Mouse (Mus musculus) erythroblast, adult 5-6 weeks (primary cell): Measurements from ENCODE around the gene Trim15. TPM values are rescaled to one million over a fixed set of nuclear protein-coding genes. Genes with fewer than 3 reads are reported as not detected.

Experiments
- ATAC-seq: replicated peaks from 2 replicates; pipeline ENCODE4 v1.8.0; 2016; ENCODE audit warnings: moderate number of reproducible peaks, mild to moderate bottlenecking, moderate TSS enrichment, inconsistent platforms; ENCODE audit not compliant: poor library complexity, low FRiP score, severe bottlenecking
- total RNA-seq, 2 experiments: library from RNA; stranded (forward) in 1 of 2; stranded (reverse) in 1 of 2; fragments of 150-400 nt in 1 of 2; fragments of 200-764, 138-1000 nt in 1 of 2; gene quantifications; 2 replicates each; pipeline versions ENCODE4 v1.2.3 to v1.2.4; 2015 to 2017; ENCODE audit warnings: low replicate concordance in 2 of 2

Gene Trim15
- total RNA-seq, 2 experiments from 2014 or later: 2.5 TPM; not detected in 1

DNA sequence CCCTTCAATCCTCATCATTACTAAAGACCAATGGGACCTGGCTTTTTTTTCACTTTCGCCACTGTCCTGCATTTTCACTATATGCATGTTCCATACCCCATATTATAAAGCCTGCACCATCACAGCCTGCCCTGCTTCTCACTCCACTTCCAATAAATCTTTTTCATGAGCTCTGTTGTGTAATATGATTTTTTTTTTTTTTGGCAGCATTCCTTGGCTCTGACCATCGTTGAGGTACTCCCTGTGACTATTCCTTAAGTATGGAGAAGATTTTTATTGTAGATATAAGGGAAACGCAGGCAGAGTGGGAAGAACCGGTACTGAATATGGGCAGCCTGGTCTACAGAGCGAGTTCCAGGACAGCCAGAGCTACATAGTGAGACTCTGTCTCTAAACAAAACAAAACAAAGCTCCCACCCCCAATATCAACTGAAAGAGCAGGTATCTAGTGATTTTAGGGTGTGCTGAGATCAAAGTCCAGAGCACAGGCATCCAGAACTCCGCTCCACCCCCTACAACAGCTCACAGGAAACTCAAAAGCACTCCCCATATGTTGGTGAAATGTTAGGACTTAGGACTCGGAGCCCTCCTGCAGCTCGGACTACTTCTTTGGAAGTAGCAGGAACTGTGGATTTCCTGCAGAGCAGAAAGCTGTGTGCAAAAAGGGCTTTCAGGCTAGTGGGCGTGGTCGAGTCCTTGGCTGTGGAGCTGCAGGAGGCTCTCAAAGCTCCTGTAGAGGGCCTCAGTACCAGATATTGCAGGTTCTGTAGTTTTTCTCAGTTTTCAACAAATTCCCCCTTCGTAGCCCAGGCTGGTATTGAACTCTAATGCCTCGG, 31.2 kb downstream of the Trim15 start:
- peak; percentile 69 for ATAC-seq

DNA sequence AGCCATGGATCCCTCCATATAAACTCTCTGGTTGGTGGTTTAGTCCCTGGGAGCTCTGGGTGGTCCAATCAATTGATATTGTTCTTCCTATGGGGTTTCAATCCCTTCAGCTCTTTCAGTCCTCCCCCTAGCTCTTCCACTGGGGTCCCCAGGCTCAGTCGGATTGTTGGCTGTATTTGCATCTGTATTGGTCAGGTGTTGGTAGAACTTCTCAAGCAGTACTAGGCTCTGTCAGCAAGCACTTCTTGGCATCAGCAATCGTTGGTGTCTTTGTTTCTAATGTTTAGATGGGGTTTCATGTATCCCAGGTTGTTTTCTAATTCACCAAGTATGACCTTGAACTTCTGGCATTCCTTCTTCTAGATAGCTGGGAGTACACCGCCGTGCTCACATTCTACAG, 34.3 kb downstream of the Trim15 start:
- ATAC-seq: no peak

DNA sequence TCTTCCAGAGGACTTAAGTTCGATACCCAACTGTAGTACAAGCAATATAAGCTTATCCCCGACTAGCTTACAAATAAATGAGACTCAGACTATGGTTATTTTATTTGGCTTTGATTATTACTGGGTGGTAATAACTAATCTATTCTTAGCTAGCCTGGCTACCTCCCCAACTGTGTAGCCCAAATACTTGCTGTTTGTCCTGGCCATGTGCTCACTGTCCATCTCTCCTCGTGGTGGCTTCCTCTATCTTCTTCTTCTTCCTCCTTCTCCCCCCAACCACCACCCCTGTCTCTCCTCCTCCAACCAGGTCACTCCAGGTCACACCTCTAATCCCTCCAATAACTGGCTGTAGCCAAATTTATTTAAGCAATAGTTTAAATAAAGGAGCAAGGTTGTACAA, 36.5 kb downstream of the Trim15 start:
- ATAC-seq: no peak

DNA sequence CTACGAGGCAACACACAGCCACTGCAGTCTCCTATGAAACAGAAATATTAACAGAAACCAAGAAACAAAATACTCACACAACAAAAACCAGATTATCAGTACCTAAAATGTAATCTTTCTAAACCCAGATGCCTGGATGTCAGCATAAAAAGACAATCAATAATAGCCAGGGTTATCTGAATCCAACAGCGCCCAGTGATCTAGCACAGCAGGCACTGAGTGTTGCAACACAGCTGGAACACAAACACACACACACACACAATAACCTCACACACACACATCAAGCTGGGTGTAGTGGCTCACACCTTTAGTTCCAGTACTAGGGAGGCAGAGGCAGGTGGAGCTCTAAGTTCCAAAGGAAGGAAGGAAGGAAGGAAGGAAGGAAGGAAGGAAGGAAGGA, 38.5 kb downstream of the Trim15 start:
- ATAC-seq: no peak

DNA sequence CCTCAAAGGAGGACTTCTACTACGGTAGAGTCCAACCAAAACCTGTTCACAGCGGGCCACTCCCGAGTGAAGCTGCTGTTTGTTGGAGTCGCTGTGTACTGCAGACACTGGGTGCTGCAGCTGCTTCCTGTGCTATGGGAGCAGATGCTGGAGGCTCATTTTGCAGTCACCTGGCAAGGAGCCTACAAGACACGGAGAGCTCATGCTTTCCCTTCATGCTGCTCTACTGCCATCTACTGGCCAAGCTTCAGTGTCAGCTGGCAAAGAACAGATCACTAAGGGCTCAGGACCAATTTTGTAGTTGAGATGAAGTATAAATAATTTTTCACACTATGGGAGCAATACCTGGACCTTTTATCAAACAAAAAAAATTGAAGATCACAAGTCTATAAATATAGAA, 41.0 kb downstream of the Trim15 start:
- peak; percentile 82 for ATAC-seq

DNA sequence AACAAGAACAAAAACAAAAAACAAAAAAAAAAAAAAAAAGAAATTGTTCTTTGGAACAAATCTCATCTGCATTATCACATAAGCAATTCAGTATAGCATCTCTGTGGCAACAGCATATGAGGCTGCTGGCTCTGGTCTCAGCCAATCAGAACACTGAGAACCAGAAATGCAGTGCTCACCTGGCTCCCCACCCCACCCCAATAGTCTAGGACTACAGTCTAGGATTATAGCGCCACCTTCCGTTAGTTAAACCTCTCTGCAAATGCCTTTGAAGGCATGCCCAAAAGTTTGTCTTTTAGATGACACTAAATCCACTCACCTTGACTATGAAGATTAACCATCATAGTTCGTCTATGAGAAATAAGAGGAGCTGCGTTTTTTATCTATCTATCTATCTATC, 41.5 kb downstream of the Trim15 start:
- ATAC-seq: peak; percentile 62

DNA sequence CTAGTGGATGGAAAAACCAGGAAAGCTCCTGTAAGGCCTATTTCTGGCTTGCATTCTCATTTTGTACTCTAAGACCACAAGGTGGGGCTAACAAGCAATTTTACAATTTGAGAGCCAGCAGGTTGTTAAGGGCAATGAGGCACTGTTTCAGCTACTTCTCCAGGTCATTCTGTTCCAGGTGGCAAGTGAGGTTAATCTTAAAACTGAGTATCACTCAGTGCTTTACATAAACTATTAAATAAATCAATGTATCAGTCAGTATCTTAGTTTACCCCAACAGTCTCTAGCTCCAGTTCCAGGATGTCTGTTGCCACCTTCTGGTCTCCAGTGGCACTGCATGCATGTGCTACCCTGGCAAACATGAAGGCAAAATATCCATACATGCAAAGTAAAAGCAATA, 43.0 kb downstream of the Trim15 start:
- ATAC-seq: peak; percentile 91

DNA sequence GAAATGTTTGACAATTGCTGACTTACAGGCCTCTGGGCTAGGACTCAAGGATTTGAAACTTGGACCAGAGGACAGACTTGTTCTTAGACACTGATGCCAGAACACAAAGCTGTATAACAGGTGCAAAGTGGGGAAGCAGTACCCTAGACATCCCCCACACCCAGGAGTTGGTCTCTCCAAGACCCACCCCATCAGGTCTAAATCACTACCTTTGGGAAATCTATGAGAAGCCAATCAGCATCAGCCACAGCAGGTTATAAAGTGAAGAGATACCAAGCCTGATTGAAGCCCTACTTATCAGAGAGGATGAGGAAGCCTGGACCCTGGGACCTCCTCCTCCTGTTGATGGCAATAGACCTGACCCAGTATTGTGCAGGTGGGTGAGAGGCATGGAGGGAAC, 55.1 kb downstream of the Trim15 start, which contains the start of gene H2-M10.6:
TSS of gene H2-M10.6 (plus strand) at position 301 of the 400 bp plus-strand sequence.
- ATAC-seq: no peak

Other genes with a start within 250 kb of the Trim15 start
- gene H2-M9, start 224.5 kb downstream of the Trim15 start, total RNA-seq (2015; ENCODE audit: low replicate concordance): not detected in 2 replicates
- gene H2-M9, start 224.5 kb downstream of the Trim15 start, total RNA-seq (2017; ENCODE audit: low replicate concordance): 0.42 TPM in 1 of 2 replicates, not detected in the other
- gene H2-M1, start 195.0 kb downstream of the Trim15 start, total RNA-seq (2015; ENCODE audit: low replicate concordance): not detected in 2 replicates
- not detected in 2 replicates for gene H2-M1, start 195.0 kb downstream of the Trim15 start, total RNA-seq (2017; ENCODE audit: low replicate concordance)
- not detected in 2 replicates for gene H2-M10.5, start 94.3 kb downstream of the Trim15 start, total RNA-seq (2015; ENCODE audit: low replicate concordance)
- gene H2-M10.5, start 94.3 kb downstream of the Trim15 start, total RNA-seq (2017; ENCODE audit: low replicate concordance): not detected in 2 replicates
- gene H2-M10.6, start 55.0 kb downstream of the Trim15 start, total RNA-seq (2015; ENCODE audit: low replicate concordance): not detected in 2 replicates
- gene H2-M10.6, start 55.0 kb downstream of the Trim15 start, total RNA-seq (2017; ENCODE audit: low replicate concordance): not detected in 2 replicates
- 88.8 and 93.2 TPM in 2 replicates for gene Trim26, start 30.1 kb downstream of the Trim15 start, total RNA-seq (2015; ENCODE audit: low replicate concordance)
- 63.6 and 65.4 TPM in 2 replicates for gene Trim26, start 30.1 kb downstream of the Trim15 start, total RNA-seq (2017; ENCODE audit: low replicate concordance)
- gene Trim10, start 2.4 kb upstream of the Trim15 start, total RNA-seq (2015; ENCODE audit: low replicate concordance): 592 TPM in 2 replicates
- 1,227 and 1,601 TPM in 2 replicates for gene Trim10, start 2.4 kb upstream of the Trim15 start, total RNA-seq (2017; ENCODE audit: low replicate concordance)
- not detected in 2 replicates for gene Trim40, start 22.9 kb upstream of the Trim15 start, total RNA-seq (2015; ENCODE audit: low replicate concordance)
- gene Trim40, start 22.9 kb upstream of the Trim15 start, total RNA-seq (2017; ENCODE audit: low replicate concordance): not detected in 2 replicates
- not detected in 2 replicates for gene Trim31, start 30.9 kb upstream of the Trim15 start, total RNA-seq (2015; ENCODE audit: low replicate concordance)
- gene Trim31, start 30.9 kb upstream of the Trim15 start, total RNA-seq (2017; ENCODE audit: low replicate concordance): not detected in 2 replicates
- not detected in 2 replicates for gene Rnf39, start 75.7 kb upstream of the Trim15 start, total RNA-seq (2015; ENCODE audit: low replicate concordance)
- not detected in 2 replicates for gene Rnf39, start 75.7 kb upstream of the Trim15 start, total RNA-seq (2017; ENCODE audit: low replicate concordance)
- 21.9 and 35.5 TPM in 2 replicates for gene Ppp1r11, start 84.5 kb upstream of the Trim15 start, total RNA-seq (2015; ENCODE audit: low replicate concordance)
- gene Ppp1r11, start 84.5 kb upstream of the Trim15 start, total RNA-seq (2017; ENCODE audit: low replicate concordance): 8.8 and 14.4 TPM in 2 replicates
- 18.8 and 23.2 TPM in 2 replicates for gene Znrd1, start 91.3 kb upstream of the Trim15 start, total RNA-seq (2015; ENCODE audit: low replicate concordance)
- 5.7 and 11.0 TPM in 2 replicates for gene Znrd1, start 91.3 kb upstream of the Trim15 start, total RNA-seq (2017; ENCODE audit: low replicate concordance)
- 3.8 TPM in 1 of 2 replicates, not detected in the other for gene Znrd1as, start 91.4 kb upstream of the Trim15 start, total RNA-seq (2015; ENCODE audit: low replicate concordance)
- 0.51 and 7.0 TPM in 2 replicates for gene Znrd1as, start 91.4 kb upstream of the Trim15 start, total RNA-seq (2017; ENCODE audit: low replicate concordance)
- gene 2410137M14Rik, start 114.0 kb upstream of the Trim15 start, total RNA-seq (2015; ENCODE audit: low replicate concordance): not detected in 2 replicates
- gene 2410137M14Rik, start 114.0 kb upstream of the Trim15 start, total RNA-seq (2017; ENCODE audit: low replicate concordance): not detected in 2 replicates
- not detected in 2 replicates for gene H2-M5, start 122.3 kb upstream of the Trim15 start, total RNA-seq (2015; ENCODE audit: low replicate concordance)
- not detected in 2 replicates for gene H2-M5, start 122.3 kb upstream of the Trim15 start, total RNA-seq (2017; ENCODE audit: low replicate concordance)
- not detected in 2 replicates for gene Zfp57, start 134.0 kb upstream of the Trim15 start, total RNA-seq (2015; ENCODE audit: low replicate concordance)
- gene Zfp57, start 134.0 kb upstream of the Trim15 start, total RNA-seq (2017; ENCODE audit: low replicate concordance): not detected in 2 replicates
- not detected in 2 replicates for gene Mog, start 156.2 kb upstream of the Trim15 start, total RNA-seq (2015; ENCODE audit: low replicate concordance)
- gene Mog, start 156.2 kb upstream of the Trim15 start, total RNA-seq (2017; ENCODE audit: low replicate concordance): not detected in 2 replicates
- 0.42 and 1.2 TPM in 2 replicates for gene Gabbr1, start 178.8 kb upstream of the Trim15 start, total RNA-seq (2015; ENCODE audit: low replicate concordance)
- 0.85 and 1.1 TPM in 2 replicates for gene Gabbr1, start 178.8 kb upstream of the Trim15 start, total RNA-seq (2017; ENCODE audit: low replicate concordance)
- not detected in 2 replicates for gene Olfr90, start 221.3 kb upstream of the Trim15 start, total RNA-seq (2015; ENCODE audit: low replicate concordance)
- not detected in 2 replicates for gene Olfr90, start 221.3 kb upstream of the Trim15 start, total RNA-seq (2017; ENCODE audit: low replicate concordance)
- gene Olfr91, start 231.1 kb upstream of the Trim15 start, total RNA-seq (2015; ENCODE audit: low replicate concordance): not detected in 2 replicates
- gene Olfr91, start 231.1 kb upstream of the Trim15 start, total RNA-seq (2017; ENCODE audit: low replicate concordance): not detected in 2 replicates